8 mouse cellular contexts compared by ENCODE assay signal in genomic region chr2:13372825-13373224, GRCm38 (mm10).
DNase-seq lines count a peak whose midpoint lies in the region; ATAC-seq and TF ChIP-seq lines count a peak whose summit lies in the region.
"Had no signal": no experiment of that assay in that cellular context is flagged by ENCODE, and none has a peak within 500 bp of the region (broad histone marks: within the 10 kb centered on the region; RNA-seq: fewer than 3 reads in every experiment).

No protein-coding gene starts in this region.

- no peak for TF ChIP-seq CTCF in lung, embryonic 14.5 days (IDR thresholded peaks at IDR 0.05; ENCODE audit: low read depth)
- no peak for TF ChIP-seq CTCF in small intestine, adult 2 months (IDR thresholded peaks at IDR 0.05; ENCODE audit: extremely low read depth, insufficient read length, insufficient replicate concordance, low read depth, low read length)

- 42% methylated on average over 3 of the region's 3 CpGs for WGBS in lung, embryonic 14.5 days
- WGBS in hindbrain, embryonic 11.5 days = 47% methylated on average over 3 of the region's 3 CpGs
- 70% methylated on average over 3 of the region's 3 CpGs for WGBS in liver, embryonic 12.5 days (ENCODE audit: insufficient replicate concordance)
- 32% methylated on average over 3 of the region's 3 CpGs for WGBS in small intestine, adult 2 months

- H3K36me3 ChIP-seq in lung, embryonic 14.5 days (ENCODE audit: insufficient read depth) = no peaks in the 10 kb centered on the region
- H3K36me3 ChIP-seq in hindbrain, embryonic 11.5 days (ENCODE audit: control insufficient read depth, insufficient read depth, low read length) = no peaks in the 10 kb centered on the region
- no peaks in the 10 kb centered on the region for H3K36me3 ChIP-seq in liver, embryonic 12.5 days
- no peaks in the 10 kb centered on the region for H3K36me3 ChIP-seq in small intestine, adult 2 months (ENCODE audit: control insufficient read depth, insufficient read depth, low read length)

- ATAC-seq in lung, embryonic 14.5 days (ENCODE audit: insufficient read depth) = peak; percentile 14; the same call in 1 of the 2 replicates
- peak; percentile 39 for ATAC-seq in hindbrain, embryonic 11.5 days (ENCODE audit: low FRiP score)
- ATAC-seq in liver, embryonic 12.5 days = no peak

- H3K9me3 ChIP-seq in lung, embryonic 14.5 days (ENCODE audit: low read depth, low read length) = no peaks in the 10 kb centered on the region
- H3K9me3 ChIP-seq in hindbrain, embryonic 11.5 days (ENCODE audit: control insufficient read depth, low read length) = no peaks in the 10 kb centered on the region
- no peaks in the 10 kb centered on the region for H3K9me3 ChIP-seq in liver, embryonic 12.5 days (replicated peaks)

- no peak overlapping the region for H3K4me2 ChIP-seq in lung, embryonic 14.5 days
- H3K4me2 ChIP-seq in hindbrain, embryonic 11.5 days (replicated peaks; ENCODE audit: low read depth, low read length) = no peak overlapping the region
- no peak overlapping the region; the same call in 1 of the 2 replicates for H3K4me2 ChIP-seq in liver, embryonic 12.5 days

- 0 out of 2 replicates have a peak, but pooled peaks cover 6% of the 10 kb centered on the region for H3K4me1 ChIP-seq in lung, embryonic 14.5 days (ENCODE audit: insufficient read depth)
- peaks cover 5% of the 10 kb centered on the region; the same call in 1 of the 2 replicates for H3K4me1 ChIP-seq in hindbrain, embryonic 11.5 days (replicated peaks; ENCODE audit: control insufficient read depth, insufficient read depth, low read length)
- peaks cover 23% of the 10 kb centered on the region for H3K4me1 ChIP-seq in liver, embryonic 12.5 days
- H3K4me1 ChIP-seq in small intestine, adult 2 months (ENCODE audit: control insufficient read depth, insufficient read depth, insufficient read length, low read length) = no peaks in the 10 kb centered on the region; the same call in 1 of the 2 replicates

- H3K4me3 ChIP-seq in lung, embryonic 14.5 days (ENCODE audit: low read depth, low read length) = no peak overlapping the region
- H3K4me3 ChIP-seq in hindbrain, embryonic 11.5 days (ENCODE audit: low read depth, low read length) = no peak overlapping the region
- no peak overlapping the region for H3K4me3 ChIP-seq in liver, embryonic 12.5 days
- no peak overlapping the region for H3K4me3 ChIP-seq in small intestine, adult 2 months (ENCODE audit: low read depth, low read length)

- no peak for TF ChIP-seq POLR2A in small intestine, adult 2 months (IDR thresholded peaks at IDR 0.05; ENCODE audit: low read depth, low read length)

- DNase-seq in lung, embryonic 14.5 days = no peak
- DNase-seq in lung, postnatal 14 days = no peak
- no peak for DNase-seq in hindbrain, embryonic 11.5 days (ENCODE audit: low spot score)
- no peak for DNase-seq in adrenal gland, adult 8-10 months
- no peak for DNase-seq in right cerebral cortex, adult 2 months (ENCODE audit: low spot score in 2 of 2)
- DNase-seq: layer of hippocampus, adult 9-11 months had no signal

- H3K27me3 ChIP-seq in lung, embryonic 14.5 days (ENCODE audit: insufficient read depth, low read length) = no peaks in the 10 kb centered on the region
- no peaks in the 10 kb centered on the region for H3K27me3 ChIP-seq in hindbrain, embryonic 11.5 days (ENCODE audit: control insufficient read depth, insufficient read depth, low read length)
- H3K27me3 ChIP-seq in liver, embryonic 12.5 days (replicated peaks) = no peaks in the 10 kb centered on the region
- H3K27me3 ChIP-seq in small intestine, adult 2 months (ENCODE audit: control insufficient read depth, insufficient read depth, low read length) = no peaks in the 10 kb centered on the region

- no peak overlapping the region; the same call in 1 of the 2 replicates for H3K9ac ChIP-seq in lung, embryonic 14.5 days
- H3K9ac ChIP-seq in hindbrain, embryonic 11.5 days (ENCODE audit: low read depth, low read length) = no peak overlapping the region
- no peak overlapping the region for H3K9ac ChIP-seq in liver, embryonic 12.5 days

- H3K27ac ChIP-seq in lung, embryonic 14.5 days (ENCODE audit: low read depth) = peak overlapping the region; percentile 91
- H3K27ac ChIP-seq in hindbrain, embryonic 11.5 days (ENCODE audit: low read depth, low read length) = peak overlapping the region; percentile 89
- H3K27ac ChIP-seq in liver, embryonic 12.5 days = peak overlapping the region; percentile 63
- peak overlapping the region; percentile 16; the same call in 1 of the 2 replicates for H3K27ac ChIP-seq in small intestine, adult 2 months (ENCODE audit: insufficient read depth, low read depth, low read length)

Comparison
In these comparisons a context has a peak if more than half of its experiments do, and no peak if none do; other contexts are left out.
1. H3K27ac ChIP-seq: peak in every context shown above with its lines; median percentile 91 in lung, embryonic 14.5 days; 89 in hindbrain, embryonic 11.5 days; 63 in liver, embryonic 12.5 days; 16 in small intestine, adult 2 months.